Mouse (Mus musculus) stomach, embryonic 16.5 days (tissue): ENCODE results near the gene Otulin. TPM values are rescaled to one million over a fixed set of nuclear protein-coding genes. Genes with fewer than 3 reads are reported as not detected.

Experiments
- ATAC-seq: fragments of 200-750 bp; cut with Nextera tagmentation; 2 replicates; pipeline ENCODE4 v1.8.0; 2017; ENCODE audit warnings: moderate number of reproducible peaks, moderate TSS enrichment; ENCODE audit not compliant: insufficient read depth, low FRiP score
- H3K27ac ChIP-seq: fragments of 300-500 bp; sonication (generic); 2 replicates; pipeline ENCODE4 v1.5.1; 2014; ENCODE audit warnings: low read length
- H3K27me3 ChIP-seq: fragments of 300-500 bp; sonication (generic); 2 replicates; pipeline ENCODE4 v1.6.1; 2014; ENCODE audit warnings: low read length, control low read depth, mixed read lengths; ENCODE audit not compliant: control insufficient read depth, insufficient read depth
- H3K36me3 ChIP-seq: fragments of 300-500 bp; sonication (generic); 2 replicates; pipeline ENCODE4 v1.6.1; 2014; ENCODE audit warnings: low read length; ENCODE audit not compliant: control insufficient read depth, insufficient read depth
- H3K4me1 ChIP-seq: fragments of 300-500 bp; sonication (generic); 2 replicates; pipeline ENCODE4 v1.6.1; 2014; ENCODE audit warnings: low read length, control low read depth, mixed read lengths; ENCODE audit not compliant: control insufficient read depth, insufficient read depth
- H3K4me2 ChIP-seq: fragments of 300-500 bp; sonication (generic); 2 replicates; pipeline ENCODE4 v1.6.1; 2014; ENCODE audit warnings: low read depth, low read length, mixed read lengths
- H3K4me3 ChIP-seq: fragments of 300-500 bp; sonication (generic); replicated peaks from 2 replicates; pipeline ENCODE4 v1.5.1; 2014; ENCODE audit warnings: mild to moderate bottlenecking, low read length
- H3K9ac ChIP-seq: fragments of 300-500 bp; sonication (generic); 2 replicates; pipeline ENCODE4 v1.6.1; 2014; ENCODE audit warnings: low read length
- H3K9me3 ChIP-seq: fragments of 300-500 bp; sonication (generic); replicated peaks from 2 replicates; pipeline ENCODE4 v1.6.1; 2016; ENCODE audit warnings: low read length, control low read depth; ENCODE audit not compliant: control insufficient read depth
- WGBS: fragments of 180-500 bp; shearing (Covaris S2); extraction: QIAGEN DNeasy Blood & Tissue Kit; methylation state at CpG from one replicate; pipeline ENCODE4 v1.1.7; 2014; 5-methylcytosine and 5-hydroxymethylcytosine counted together
- polyA plus RNA-seq: library from polyadenylated mRNA; unstranded; fragments of >200 nt; fragmentation: Nextera tagmentation; extraction: Ambion mirVana; gene quantifications from 2 replicates; pipeline ENCODE4 v1.2.1, GENCODE M21; 2015

Otulin gene
- polyA plus RNA-seq, 1 experiment from 2014 or later = 11.0 TPM

- no peaks in the 10 kb centered on the region for H3K4me1 ChIP-seq
- no peak overlapping the region for H3K9ac ChIP-seq
- WGBS = 81% methylated on average over 3 of the region's 3 CpGs
- H3K36me3 ChIP-seq = no peaks in the 10 kb centered on the region
- no peak overlapping the region for H3K27ac ChIP-seq
- H3K4me3 ChIP-seq = no peak overlapping the region
- H3K4me2 ChIP-seq = no peak overlapping the region
- no peak for ATAC-seq
- H3K9me3 ChIP-seq = no peaks in the 10 kb centered on the region
- no peaks in the 10 kb centered on the region for H3K27me3 ChIP-seq
Observed at GRCm38 (mm10) chr15:27645250-27645649, 14.8 kb upstream of the Otulin start.

- Histone ChIP-seq H3K4me1 (no peaks in the 10 kb centered on the region), H3K4me2 (no peak overlapping the region), H3K4me3 (no peak overlapping the region), H3K27ac (no peak overlapping the region), H3K9me3 (no peaks in the 10 kb centered on the region), H3K27me3 (no peaks in the 10 kb centered on the region), H3K36me3 (no peaks in the 10 kb centered on the region), H3K9ac (no peak overlapping the region)
- no peak for ATAC-seq
- WGBS = 92% methylated on average over 3 of the region's 3 CpGs
Observed at GRCm38 (mm10) chr15:27642895-27643294, 12.4 kb upstream of the Otulin start.

GRCm38 (mm10) chr15:27641171-27641570 lies 10.7 kb upstream of the Otulin start:
- no peak overlapping the region for H3K4me2 ChIP-seq
- H3K4me1 ChIP-seq = no peaks in the 10 kb centered on the region
- H3K9me3 ChIP-seq = no peaks in the 10 kb centered on the region
- no peaks in the 10 kb centered on the region for H3K27me3 ChIP-seq
- H3K9ac ChIP-seq = no peak overlapping the region
- no peak overlapping the region for H3K27ac ChIP-seq
- 46% methylated on average over 12 of the region's 12 CpGs for WGBS
- ATAC-seq = no peak
- H3K4me3 ChIP-seq = no peak overlapping the region
- no peaks in the 10 kb centered on the region for H3K36me3 ChIP-seq

- no peak for ATAC-seq
- Histone ChIP-seq H3K4me1 (peaks cover 8% of the 10 kb centered on the region), H3K27ac (peak overlapping the region; percentile 59), H3K9me3 (no peaks in the 10 kb centered on the region), H3K4me2 (no peak overlapping the region), H3K27me3 (no peaks in the 10 kb centered on the region), H3K4me3 (no peak overlapping the region), H3K36me3 (no peaks in the 10 kb centered on the region), H3K9ac (no peak overlapping the region)
- 59% methylated on average over 8 of the region's 8 CpGs for WGBS
Observed at GRCm38 (mm10) chr15:27633941-27634900, 3.7 kb upstream of the Otulin start.

GRCm38 (mm10) chr15:27629800-27630600 lies 493 bp downstream of the Otulin start:
- peak overlapping the region; percentile 55 for H3K27ac ChIP-seq
- peak overlapping the region; percentile 91 for H3K4me2 ChIP-seq
- peak overlapping the region; percentile 92 for H3K9ac ChIP-seq
- H3K36me3 ChIP-seq = 0 out of 2 replicates have a peak, but pooled peaks cover 3% of the 10 kb centered on the region
- ATAC-seq = no peak; the same call in 1 of the 2 replicates
- H3K4me1 ChIP-seq = peaks cover 23% of the 10 kb centered on the region
- no peaks in the 10 kb centered on the region for H3K9me3 ChIP-seq
- WGBS = 1% methylated on average over 31 of the region's 53 CpGs
- no peaks in the 10 kb centered on the region for H3K27me3 ChIP-seq
- peak overlapping the region; percentile 89 for H3K4me3 ChIP-seq

- H3K4me2 ChIP-seq = peak overlapping the region; percentile 91
- H3K9me3 ChIP-seq = no peaks in the 10 kb centered on the region
- peak overlapping the region; percentile 89 for H3K4me3 ChIP-seq
- H3K9ac ChIP-seq = 0 out of 2 replicates have a peak overlapping the region, but pooled peaks have one; percentile 46
- 68% methylated on average over 4 of the region's 4 CpGs for WGBS
- H3K36me3 ChIP-seq = 0 out of 2 replicates have a peak, but pooled peaks cover 3% of the 10 kb centered on the region
- no peak overlapping the region for H3K27ac ChIP-seq
- H3K27me3 ChIP-seq = no peaks in the 10 kb centered on the region
- ATAC-seq = no peak
- peaks cover 23% of the 10 kb centered on the region for H3K4me1 ChIP-seq
Observed at GRCm38 (mm10) chr15:27629046-27629445, 1.4 kb downstream of the Otulin start.

GRCm38 (mm10) chr15:27627794-27628193 lies 2.7 kb downstream of the Otulin start:
- Histone ChIP-seq H3K9me3 (no peaks in the 10 kb centered on the region), H3K27me3 (no peaks in the 10 kb centered on the region), H3K4me2 (no peak overlapping the region), H3K27ac (no peak overlapping the region), H3K9ac (no peak overlapping the region), H3K4me3 (no peak overlapping the region), H3K36me3 (0 out of 2 replicates have a peak, but pooled peaks cover 3% of the 10 kb centered on the region), H3K4me1 (peaks cover 25% of the 10 kb centered on the region)
- WGBS = 88% methylated on average over 9 of the region's 9 CpGs
- ATAC-seq = no peak

GRCm38 (mm10) chr15:27626314-27626713 lies 4.2 kb downstream of the Otulin start:
- Histone ChIP-seq H3K9me3 (no peaks in the 10 kb centered on the region), H3K4me3 (no peak overlapping the region), H3K4me2 (no peak overlapping the region), H3K27ac (no peak overlapping the region), H3K36me3 (peaks cover 3% of the 10 kb centered on the region; the same call in 1 of the 2 replicates), H3K27me3 (no peaks in the 10 kb centered on the region), H3K4me1 (peaks cover 25% of the 10 kb centered on the region), H3K9ac (no peak overlapping the region)
- WGBS = 77% methylated on average over 1 of the region's 1 CpGs
- ATAC-seq = no peak

GRCm38 (mm10) chr15:27625890-27626255 lies 4.6 kb downstream of the Otulin start:
- H3K9ac ChIP-seq = no peak overlapping the region
- H3K27me3 ChIP-seq = no peaks in the 10 kb centered on the region
- H3K27ac ChIP-seq = no peak overlapping the region
- H3K4me2 ChIP-seq = no peak overlapping the region
- WGBS = 83% methylated on average over 10 of the region's 10 CpGs
- peaks cover 3% of the 10 kb centered on the region; the same call in 1 of the 2 replicates for H3K36me3 ChIP-seq
- peaks cover 22% of the 10 kb centered on the region for H3K4me1 ChIP-seq
- no peaks in the 10 kb centered on the region for H3K9me3 ChIP-seq
- H3K4me3 ChIP-seq = no peak overlapping the region
- no peak for ATAC-seq
